Mouse (Mus musculus) lung, embryonic 15.5 days (tissue): ENCODE measurements at regions not wholly inside any gene's neighbourhood (a gene's known extent, or its start where the extent isn't known, plus 50 kb on each side); places are given as distances from the start of the nearest gene placed in this dataset. TPM values are rescaled to one million over a fixed set of nuclear protein-coding genes. Genes with fewer than 3 reads are reported as not detected.

Experiments used
- microRNA-seq: library from miRNA; unstranded; fragments of <30 nt; microRNA quantifications from one replicate; pipeline ENCODE4, GENCODE M21; 2016

Small RNAs in the stretch of these regions (microRNA-seq; reads per million reads assigned to microRNA genes)
- gene Gm24054 = not detected
